Mouse (Mus musculus) midbrain, postnatal 0 days (tissue): Measurements from ENCODE around the gene Neurl2. TPM values are rescaled to one million over a fixed set of nuclear protein-coding genes. Genes with fewer than 3 reads are reported as not detected.

Source experiments
- ATAC-seq: fragments of 200-750 bp; cut with Nextera tagmentation; 2 replicates; pipeline ENCODE4 v1.8.0; 2017; ENCODE audit warnings: moderate number of reproducible peaks, mild to moderate bottlenecking, moderate TSS enrichment, moderate library complexity; ENCODE audit not compliant: low FRiP score
- DNase-seq: peaks from one replicate; pipeline ENCODE4 v3.0.0-alpha.2; 2015; ENCODE audit warnings: low spot score
- H3K27ac ChIP-seq: fragments of 300-500 bp; sonication (generic); 2 replicates; pipeline ENCODE4 v1.5.1; 2014; ENCODE audit warnings: low read depth, mild to moderate bottlenecking, low read length, mixed read lengths
- H3K27me3 ChIP-seq: fragments of 300-500 bp; sonication (generic); 2 replicates; pipeline ENCODE4 v1.6.1; 2014; ENCODE audit warnings: low read length, control low read depth, mixed read lengths; ENCODE audit not compliant: insufficient read depth
- H3K36me3 ChIP-seq: fragments of 300-500 bp; sonication (generic); 2 replicates; pipeline ENCODE4 v1.6.1; 2014; ENCODE audit warnings: low read length, control low read depth, mixed read lengths; ENCODE audit not compliant: insufficient read depth
- H3K4me1 ChIP-seq: fragments of 300-500 bp; sonication (generic); 2 replicates; pipeline ENCODE4 v1.6.1; 2014; ENCODE audit warnings: mild to moderate bottlenecking, control low read depth, antibody characterized with exemption, low read length, mixed read lengths; ENCODE audit not compliant: insufficient read depth
- H3K4me2 ChIP-seq: fragments of 300-500 bp; sonication (generic); 2 replicates; pipeline ENCODE4 v1.6.1; 2014; ENCODE audit warnings: low read depth, mild to moderate bottlenecking, low read length, mixed read lengths; ENCODE audit not compliant: poor library complexity, severe bottlenecking
- H3K4me3 ChIP-seq: fragments of 300-500 bp; sonication (generic); 2 replicates; pipeline ENCODE4 v1.5.1; 2014; ENCODE audit warnings: low read depth, mild to moderate bottlenecking, low read length, moderate library complexity
- H3K9ac ChIP-seq: fragments of 300-500 bp; sonication (generic); replicated peaks from 2 replicates; pipeline ENCODE4 v1.6.1; 2014; ENCODE audit warnings: mild to moderate bottlenecking, low read length, moderate library complexity, mixed read lengths; ENCODE audit not compliant: poor library complexity, severe bottlenecking
- H3K9me3 ChIP-seq: fragments of 300-500 bp; sonication (generic); 2 replicates; pipeline ENCODE4 v1.6.1; 2016; ENCODE audit warnings: low read length, control low read depth
- CTCF ChIP-seq: IDR thresholded peaks from 2 replicates; pipeline ENCODE4 v1.5.1; 2016; ENCODE audit warnings: antibody characterized with exemption, mild to moderate bottlenecking
- WGBS: fragments of 180-500 bp; shearing (Covaris S2); extraction: QIAGEN DNeasy Blood & Tissue Kit; methylation state at CpG from one replicate; pipeline ENCODE4 v1.1.7; 2014; 5-methylcytosine and 5-hydroxymethylcytosine counted together
- polyA plus RNA-seq: library from polyadenylated mRNA; unstranded; fragments of >200 nt; fragmentation: Nextera tagmentation; extraction: Ambion mirVana; gene quantifications from 2 replicates; pipeline ENCODE4 v1.2.1, GENCODE M21; 2015
- total RNA-seq: library from RNA; depleted of rRNA; stranded (reverse); fragments of >200 nt; gene quantifications from 2 replicates; pipeline ENCODE4 v1.2.3, GENCODE M21; 2014; rRNA removed

The Neurl2 gene
- total RNA-seq (10.4 and 11.2 TPM in 2 replicates), polyA plus RNA-seq (7.6 and 7.8 TPM in 2 replicates)

DNA sequence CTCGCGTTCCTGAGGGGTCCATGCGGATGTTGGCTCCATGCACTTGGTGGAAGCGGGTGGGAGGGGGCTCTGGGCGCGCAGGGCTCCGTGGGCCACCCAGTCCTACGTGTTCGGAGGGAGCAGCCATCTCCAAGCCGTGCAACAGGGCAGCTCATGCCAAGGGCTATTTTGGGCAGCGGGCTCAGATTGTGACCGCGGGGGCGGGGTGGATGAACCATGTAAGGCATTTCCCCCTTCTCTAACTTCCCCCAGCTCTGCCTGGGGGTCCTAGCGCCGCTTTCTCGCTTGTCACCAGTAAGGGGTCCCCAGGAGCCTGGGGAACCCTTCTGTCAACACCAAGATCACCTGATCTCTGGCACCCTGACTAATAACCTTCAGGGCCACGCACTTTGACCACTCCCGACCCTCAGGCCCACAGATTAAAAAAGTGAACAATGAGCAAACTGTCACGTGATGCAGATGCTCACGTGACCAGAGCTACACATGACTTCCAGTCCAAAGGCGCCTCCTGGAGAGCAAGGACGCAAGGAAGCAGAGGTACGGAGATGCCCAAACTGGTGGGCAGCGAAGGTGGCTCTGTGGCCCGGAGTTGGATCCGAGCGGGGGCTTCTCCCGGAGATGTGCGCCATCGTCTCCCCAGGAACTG, at the start of gene Neurl2:
Neurl2 (minus strand) TSS at position 143 of the 646 bp plus-strand sequence.
- DNase-seq = peak; percentile 96
- Histone ChIP-seq H3K9me3 (no peaks in the 10 kb centered on the region), H3K4me3 (peak within 1 kb of the TSS; percentile 60), H3K9ac (peak within 1 kb of the TSS; percentile 63), H3K36me3 (peaks cover 10% of the 10 kb centered on the region), H3K4me2 (peak within 1 kb of the TSS; percentile 99), H3K27ac (peak within 1 kb of the TSS; percentile 77), H3K27me3 (no peaks in the 10 kb centered on the region), H3K4me1 (peaks cover 10% of the 10 kb centered on the region)
- WGBS = under 1% methylated on average over 31 of the region's 31 CpGs
- peak; percentile 68 for ATAC-seq
- TF ChIP-seq CTCF = peak; percentile 39

DNA sequence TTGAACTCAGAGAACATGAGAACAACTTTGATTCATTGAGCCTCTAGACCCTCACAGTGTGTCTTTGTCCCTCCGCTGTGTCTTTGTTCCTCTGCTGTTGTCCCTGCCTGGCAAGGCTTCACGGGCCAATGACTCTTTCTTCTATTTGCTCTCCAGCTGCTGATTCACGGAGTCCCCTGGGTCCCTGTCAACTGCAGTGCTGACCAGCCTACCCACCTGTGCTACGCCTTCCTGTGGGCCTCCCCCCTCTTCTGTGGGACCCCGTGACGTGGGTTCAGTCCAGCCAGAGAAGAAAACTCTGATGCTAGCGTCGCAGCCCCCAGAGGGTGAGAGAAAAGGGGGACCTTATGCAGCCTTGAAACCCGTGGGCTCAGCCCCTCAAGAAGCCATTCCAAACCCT, 49.4 kb upstream of the Neurl2 start:
- H3K27me3 ChIP-seq = no peaks in the 10 kb centered on the region
- TF ChIP-seq CTCF = no peak
- H3K36me3 ChIP-seq = peaks cover 43% of the 10 kb centered on the region
- H3K9me3 ChIP-seq = no peaks in the 10 kb centered on the region
- 34% methylated on average over 9 of the region's 9 CpGs for WGBS
- no peak for DNase-seq
- no peak for ATAC-seq
- no peak overlapping the region for H3K4me2 ChIP-seq
- H3K4me3 ChIP-seq = no peak overlapping the region
- no peak overlapping the region for H3K9ac ChIP-seq
- H3K27ac ChIP-seq = no peak overlapping the region
- peaks cover 9% of the 10 kb centered on the region; the same call in 1 of the 2 replicates for H3K4me1 ChIP-seq

DNA sequence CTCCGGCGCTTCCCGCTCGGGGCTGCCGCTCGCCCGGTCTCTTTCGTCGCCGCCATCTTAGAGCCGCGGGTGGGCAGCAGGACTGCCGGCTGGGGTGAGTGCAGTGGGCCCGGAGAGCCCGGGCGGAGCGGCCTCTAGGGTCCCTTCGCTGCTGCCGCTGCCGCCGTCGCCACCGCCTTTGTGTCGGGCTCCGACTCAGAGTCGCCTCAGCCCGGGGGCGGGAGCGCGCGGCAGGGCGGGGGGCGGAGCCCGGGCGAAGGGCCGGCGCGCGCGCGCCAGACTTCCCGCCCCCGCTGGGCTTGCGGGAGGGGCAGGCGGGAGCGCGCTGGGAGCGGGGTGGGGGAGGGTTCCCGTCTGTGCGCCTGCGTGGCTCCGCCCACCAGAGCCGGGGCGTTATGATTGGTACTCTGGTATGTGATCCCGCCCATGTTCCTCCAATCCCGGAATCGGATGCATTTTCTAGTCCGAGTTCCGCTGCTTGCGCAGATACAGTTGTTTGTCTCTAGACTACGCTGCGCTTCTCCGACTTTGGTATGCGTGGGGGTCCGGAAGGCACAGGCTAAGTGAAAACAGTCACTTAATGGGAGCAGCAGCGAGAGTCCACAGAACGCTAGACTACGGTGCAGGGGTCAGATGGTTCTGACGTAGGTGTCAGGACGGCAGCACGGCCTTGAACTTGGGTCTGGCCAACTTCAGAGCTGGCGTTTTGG, 46.5 kb upstream of the Neurl2 start:
- H3K4me1 ChIP-seq = peaks cover 9% of the 10 kb centered on the region; the same call in 1 of the 2 replicates
- peak; percentile 97 for DNase-seq
- H3K9me3 ChIP-seq = no peaks in the 10 kb centered on the region
- under 1% methylated on average over 52 of the region's 72 CpGs for WGBS
- peak; percentile 91 for ATAC-seq
- TF ChIP-seq CTCF = no peak
- H3K4me3 ChIP-seq = peak overlapping the region; percentile 57
- H3K36me3 ChIP-seq = peaks cover 19% of the 10 kb centered on the region
- H3K9ac ChIP-seq = peak overlapping the region; percentile 94
- H3K4me2 ChIP-seq = peak overlapping the region; percentile 95
- peak overlapping the region; percentile 100 for H3K27ac ChIP-seq
- H3K27me3 ChIP-seq = no peaks in the 10 kb centered on the region

DNA sequence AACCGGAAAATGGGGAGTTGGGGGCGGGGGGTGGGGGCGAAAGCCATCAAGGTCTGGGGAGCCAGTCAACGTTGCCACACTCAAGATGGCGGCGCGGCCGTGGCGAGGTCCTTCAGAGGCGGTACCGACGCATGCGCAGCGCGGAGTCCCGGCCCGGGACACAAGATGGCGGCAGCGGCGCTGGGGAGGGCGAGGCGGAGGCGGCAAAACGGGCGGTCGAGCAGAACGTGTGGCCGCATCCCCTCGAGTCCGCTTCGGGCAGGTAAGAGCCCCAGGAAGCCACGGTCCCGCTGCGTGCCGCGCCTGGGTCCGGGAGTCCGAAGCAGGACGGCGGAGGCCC, 45.9 kb upstream of the Neurl2 start, which contains the start of gene Pcif1:
Pcif1 (plus strand) TSS at position 77 of the 340 bp plus-strand sequence.
- Histone ChIP-seq H3K9ac (peak within 1 kb of the TSS; percentile 94), H3K4me2 (peak within 1 kb of the TSS; percentile 95), H3K4me1 (peaks cover 9% of the 10 kb centered on the region; the same call in 1 of the 2 replicates), H3K4me3 (peak within 1 kb of the TSS; percentile 57), H3K9me3 (no peaks in the 10 kb centered on the region), H3K27me3 (no peaks in the 10 kb centered on the region), H3K36me3 (peaks cover 16% of the 10 kb centered on the region), H3K27ac (peak within 1 kb of the TSS; percentile 100)
- TF ChIP-seq CTCF = no peak; the same call in 1 of the 2 replicates
- peak; percentile 91 for ATAC-seq
- 1% methylated on average over 31 of the region's 40 CpGs for WGBS
- peak; percentile 90 for DNase-seq

DNA sequence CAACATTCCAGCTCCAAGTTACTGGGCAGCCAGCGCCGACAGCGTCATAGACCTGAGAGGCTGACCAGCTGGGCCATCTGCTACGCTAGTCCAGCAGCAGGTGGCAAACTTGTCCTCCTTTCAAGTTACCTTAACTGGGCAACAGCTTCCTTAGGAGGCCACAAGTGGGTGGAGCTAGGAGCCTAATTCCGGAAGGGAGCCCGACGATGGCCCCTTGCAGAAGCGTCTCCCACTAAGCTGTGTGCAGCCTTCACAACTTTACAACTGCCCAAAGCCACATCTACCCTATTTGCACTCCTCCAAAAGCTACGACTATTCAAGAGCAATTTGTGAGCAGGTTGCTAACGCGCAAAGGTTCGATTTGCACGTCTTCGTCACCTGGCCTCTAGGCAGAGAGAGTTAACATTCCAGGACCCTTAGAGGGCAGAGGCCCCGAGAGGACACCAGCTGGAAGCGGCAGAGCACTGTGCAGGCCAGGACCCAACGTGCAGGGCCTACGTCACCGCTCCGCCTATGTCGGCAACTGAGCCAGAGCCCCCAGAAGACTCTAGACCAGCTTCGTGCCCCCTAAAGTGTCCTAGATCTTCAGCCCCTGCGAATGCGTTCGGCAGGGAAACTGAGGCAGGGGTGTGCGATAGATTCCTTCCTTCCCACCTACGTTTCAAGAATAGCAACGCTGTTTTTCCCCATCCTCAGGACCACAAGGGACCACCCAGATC, 45.4 kb upstream of the Neurl2 start:
- peak; percentile 55 for ATAC-seq

More for the DNA sequence above, 45.4 kb upstream of the Neurl2 start:
- Histone ChIP-seq H3K27me3 (no peaks in the 10 kb centered on the region), H3K27ac (peak overlapping the region; percentile 100), H3K4me3 (peak overlapping the region; percentile 57), H3K36me3 (peaks cover 11% of the 10 kb centered on the region; the same call in 1 of the 2 replicates), H3K4me2 (peak overlapping the region; percentile 95), H3K4me1 (peaks cover 9% of the 10 kb centered on the region; the same call in 1 of the 2 replicates), H3K9me3 (no peaks in the 10 kb centered on the region), H3K9ac (peak overlapping the region; percentile 94)
- WGBS = under 1% methylated on average over 28 of the region's 28 CpGs
- DNase-seq = peak; percentile 55
- 0 out of 2 replicates have a peak, but pooled peaks have one; percentile 16 for TF ChIP-seq CTCF
